Mouse (Mus musculus) midbrain, postnatal 0 days (tissue): Measurements from ENCODE around the gene Zfp777. TPM values are rescaled to one million over a fixed set of nuclear protein-coding genes. Genes with fewer than 3 reads are reported as not detected.

Experiments
- ATAC-seq: fragments of 200-750 bp; cut with Nextera tagmentation; 2 replicates; pipeline ENCODE4 v1.8.0; 2017; ENCODE audit warnings: moderate number of reproducible peaks, mild to moderate bottlenecking, moderate TSS enrichment, moderate library complexity; ENCODE audit not compliant: low FRiP score
- DNase-seq: peaks from one replicate; pipeline ENCODE4 v3.0.0-alpha.2; 2015; ENCODE audit warnings: low spot score
- H3K27ac ChIP-seq: fragments of 300-500 bp; sonication (generic); 2 replicates; pipeline ENCODE4 v1.5.1; 2014; ENCODE audit warnings: low read depth, mild to moderate bottlenecking, low read length, mixed read lengths
- H3K27me3 ChIP-seq: fragments of 300-500 bp; sonication (generic); 2 replicates; pipeline ENCODE4 v1.6.1; 2014; ENCODE audit warnings: low read length, control low read depth, mixed read lengths; ENCODE audit not compliant: insufficient read depth
- H3K36me3 ChIP-seq: fragments of 300-500 bp; sonication (generic); 2 replicates; pipeline ENCODE4 v1.6.1; 2014; ENCODE audit warnings: low read length, control low read depth, mixed read lengths; ENCODE audit not compliant: insufficient read depth
- H3K4me1 ChIP-seq: fragments of 300-500 bp; sonication (generic); 2 replicates; pipeline ENCODE4 v1.6.1; 2014; ENCODE audit warnings: mild to moderate bottlenecking, control low read depth, antibody characterized with exemption, low read length, mixed read lengths; ENCODE audit not compliant: insufficient read depth
- H3K4me2 ChIP-seq: fragments of 300-500 bp; sonication (generic); 2 replicates; pipeline ENCODE4 v1.6.1; 2014; ENCODE audit warnings: low read depth, mild to moderate bottlenecking, low read length, mixed read lengths; ENCODE audit not compliant: poor library complexity, severe bottlenecking
- H3K4me3 ChIP-seq: fragments of 300-500 bp; sonication (generic); 2 replicates; pipeline ENCODE4 v1.5.1; 2014; ENCODE audit warnings: low read depth, mild to moderate bottlenecking, low read length, moderate library complexity
- H3K9ac ChIP-seq: fragments of 300-500 bp; sonication (generic); replicated peaks from 2 replicates; pipeline ENCODE4 v1.6.1; 2014; ENCODE audit warnings: mild to moderate bottlenecking, low read length, moderate library complexity, mixed read lengths; ENCODE audit not compliant: poor library complexity, severe bottlenecking
- H3K9me3 ChIP-seq: fragments of 300-500 bp; sonication (generic); 2 replicates; pipeline ENCODE4 v1.6.1; 2016; ENCODE audit warnings: low read length, control low read depth
- CTCF ChIP-seq: IDR thresholded peaks from 2 replicates; pipeline ENCODE4 v1.5.1; 2016; ENCODE audit warnings: antibody characterized with exemption, mild to moderate bottlenecking
- WGBS: fragments of 180-500 bp; shearing (Covaris S2); extraction: QIAGEN DNeasy Blood & Tissue Kit; methylation state at CpG from one replicate; pipeline ENCODE4 v1.1.7; 2014; 5-methylcytosine and 5-hydroxymethylcytosine counted together
- polyA plus RNA-seq: library from polyadenylated mRNA; unstranded; fragments of >200 nt; fragmentation: Nextera tagmentation; extraction: Ambion mirVana; gene quantifications from 2 replicates; pipeline ENCODE4 v1.2.1, GENCODE M21; 2015
- total RNA-seq: library from RNA; depleted of rRNA; stranded (reverse); fragments of >200 nt; gene quantifications from 2 replicates; pipeline ENCODE4 v1.2.3, GENCODE M21; 2014; rRNA removed

Gene Zfp777
- total RNA-seq (36.8 and 37.5 TPM in 2 replicates), polyA plus RNA-seq (15.8 and 18.1 TPM in 2 replicates)

GRCm38 (mm10) chr6:48048426-48049272, at the start of gene Zfp777:
Zfp777 (minus strand) TSS chr6:48048911.
- H3K9ac ChIP-seq, result peak within 1 kb of the TSS; percentile 89
- H3K27ac ChIP-seq, result peak within 1 kb of the TSS; percentile 90
- DNase-seq, result peak; percentile 92
- H3K4me3 ChIP-seq, result peak within 1 kb of the TSS; percentile 84
- no peaks in the 10 kb centered on the region for H3K9me3 ChIP-seq
- peak; percentile 64 for TF ChIP-seq CTCF
- WGBS, result under 1% methylated on average over 43 of the region's 82 CpGs
- peak; percentile 88 for ATAC-seq
- H3K4me1 ChIP-seq, result peaks cover 4% of the 10 kb centered on the region
- no peaks in the 10 kb centered on the region for H3K27me3 ChIP-seq
- peaks cover 9% of the 10 kb centered on the region for H3K36me3 ChIP-seq
- peak within 1 kb of the TSS; percentile 91 for H3K4me2 ChIP-seq

GRCm38 (mm10) chr6:48086957-48087715, 38.4 kb upstream of the Zfp777 start:
- peak; percentile 43; the same call in 1 of the 2 replicates for TF ChIP-seq CTCF
- WGBS, result 39% methylated on average over 14 of the region's 14 CpGs
- H3K9me3 ChIP-seq, result no peaks in the 10 kb centered on the region
- ATAC-seq (no peak), DNase-seq (no peak)
- H3K27me3 ChIP-seq, result no peaks in the 10 kb centered on the region
- peak overlapping the region; percentile 95; the same call in 1 of the 2 replicates for H3K9ac ChIP-seq
- peak overlapping the region; percentile 69 for H3K4me2 ChIP-seq
- H3K4me3 ChIP-seq, result peak overlapping the region; percentile 83
- 0 out of 2 replicates have a peak, but pooled peaks cover 6% of the 10 kb centered on the region for H3K4me1 ChIP-seq
- no peak overlapping the region for H3K27ac ChIP-seq
- H3K36me3 ChIP-seq, result peaks cover 14% of the 10 kb centered on the region

- Histone ChIP-seq H3K4me1 (0 out of 2 replicates have a peak, but pooled peaks cover 6% of the 10 kb centered on the region), H3K36me3 (peaks cover 21% of the 10 kb centered on the region), H3K9ac (peak within 1 kb of the TSS; percentile 95), H3K9me3 (no peaks in the 10 kb centered on the region), H3K27me3 (no peaks in the 10 kb centered on the region), H3K4me2 (peak within 1 kb of the TSS; percentile 69), H3K4me3 (peak within 1 kb of the TSS; percentile 83), H3K27ac (peak within 1 kb of the TSS; percentile 85)
- ATAC-seq, result peak; percentile 90
- peak; percentile 91 for DNase-seq
- under 1% methylated on average over 50 of the region's 53 CpGs for WGBS
- TF ChIP-seq CTCF, result peak; percentile 71
Observed at GRCm38 (mm10) chr6:48086471-48086878, 37.8 kb upstream of the Zfp777 start, which contains the start of gene Zfp746. Zfp746 (minus strand) TSS chr6:48086593.

- Histone ChIP-seq H3K36me3 (peaks cover 27% of the 10 kb centered on the region), H3K4me2 (peak overlapping the region; percentile 69), H3K27ac (peak overlapping the region; percentile 85), H3K9ac (peak overlapping the region; percentile 95), H3K9me3 (no peaks in the 10 kb centered on the region), H3K27me3 (no peaks in the 10 kb centered on the region), H3K4me1 (0 out of 2 replicates have a peak, but pooled peaks cover 6% of the 10 kb centered on the region), H3K4me3 (peak overlapping the region; percentile 83)
- DNase-seq (peak; percentile 62), ATAC-seq (peak; percentile 79)
- WGBS, result 3% methylated on average over 49 of the region's 72 CpGs
- TF ChIP-seq CTCF, result peak; percentile 48
Observed at GRCm38 (mm10) chr6:48085521-48086404, 37.1 kb upstream of the Zfp777 start.

- DNase-seq (no peak), ATAC-seq (no peak)
- Histone ChIP-seq H3K27ac (no peak overlapping the region), H3K9ac (no peak overlapping the region), H3K9me3 (no peaks in the 10 kb centered on the region), H3K4me1 (0 out of 2 replicates have a peak, but pooled peaks cover 6% of the 10 kb centered on the region), H3K4me2 (no peak overlapping the region), H3K36me3 (peaks cover 43% of the 10 kb centered on the region), H3K27me3 (no peaks in the 10 kb centered on the region), H3K4me3 (no peak overlapping the region)
- no peak for TF ChIP-seq CTCF
- 91% methylated on average over 6 of the region's 6 CpGs for WGBS
Observed at GRCm38 (mm10) chr6:48083733-48084191, 35.1 kb upstream of the Zfp777 start.
